Mouse (Mus musculus) left cerebral cortex, adult 8-10 months (tissue): ENCODE data around the gene Nlrp1b. TPM values are rescaled to one million over a fixed set of nuclear protein-coding genes. Genes with fewer than 3 reads are reported as not detected.

Source experiments
- DNase-seq, 2 experiments: peaks; one replicate each; pipeline ENCODE4 v3.0.0; 2022; ENCODE audit warnings: low spot score in 2 of 2
- total RNA-seq, 4 experiments: library from RNA; stranded (reverse); gene quantifications; 2 replicates each; pipeline ENCODE4 v1.2.4; 2022

Gene Nlrp1b
- total RNA-seq = under 1 TPM; 0.21 to 0.64 (median 0.52) TPM

DNA sequence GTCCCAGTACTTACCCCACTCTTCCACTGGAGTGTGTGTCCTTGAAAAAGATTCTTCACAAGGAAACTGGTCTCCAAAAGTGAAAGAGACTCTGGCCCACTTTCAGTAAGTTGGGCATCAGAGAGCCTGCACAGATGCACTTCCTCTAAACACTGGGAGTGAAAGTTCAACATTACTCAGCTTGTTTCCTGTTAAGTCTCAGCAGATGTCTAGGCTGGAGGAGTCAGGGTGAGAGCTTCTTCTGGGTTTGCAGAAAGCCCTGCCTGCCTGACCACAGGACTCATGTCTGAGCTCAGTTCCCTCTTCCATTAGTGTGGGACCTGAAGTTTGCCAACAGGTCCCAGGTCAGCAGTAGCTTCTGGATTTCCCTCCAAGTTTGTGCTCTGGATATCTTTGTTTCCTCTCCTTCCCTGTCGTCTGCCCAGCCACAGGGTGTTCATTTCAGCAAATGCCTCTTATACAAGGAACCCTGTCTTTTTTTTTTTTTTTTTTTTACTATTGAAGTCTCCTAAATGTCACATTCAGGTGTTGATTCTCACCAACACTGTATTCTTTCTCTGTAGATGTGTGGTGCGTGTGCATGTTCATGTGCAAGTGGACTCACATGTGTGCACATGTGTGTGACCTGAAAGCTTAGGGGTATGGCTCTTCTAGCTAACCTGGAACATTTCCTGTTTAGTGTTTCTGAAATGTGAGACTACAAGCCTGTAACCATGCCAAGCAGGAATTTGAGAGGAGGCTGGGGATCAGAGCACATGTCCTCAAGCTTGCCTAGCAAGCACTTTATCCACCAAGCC, at the start of gene Nlrp1b:
Gene Nlrp1b, minus strand, starts transcription at position 50 of the 797 bp plus-strand sequence.
- no peak for DNase-seq

DNA sequence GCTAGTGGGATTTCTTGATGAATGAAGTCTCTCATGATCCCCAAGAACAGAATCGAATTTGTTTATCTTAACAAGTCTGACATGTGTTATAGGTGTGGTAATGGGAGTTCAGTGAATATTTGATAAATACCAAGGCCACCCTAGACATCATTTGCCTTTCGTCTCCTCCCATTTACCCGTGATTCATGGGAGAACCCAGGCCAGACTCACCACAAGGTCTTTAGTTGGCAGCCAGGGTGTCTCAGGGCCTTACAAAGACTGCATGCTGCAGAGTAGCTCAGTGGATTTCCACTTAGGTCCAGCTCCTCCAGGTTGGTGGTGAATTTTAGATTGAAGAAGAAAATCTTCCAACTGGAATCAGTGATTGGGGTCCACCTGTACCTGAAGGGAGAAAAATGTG, 30.5 kb upstream of the Nlrp1b start:
- no peak for DNase-seq

DNA sequence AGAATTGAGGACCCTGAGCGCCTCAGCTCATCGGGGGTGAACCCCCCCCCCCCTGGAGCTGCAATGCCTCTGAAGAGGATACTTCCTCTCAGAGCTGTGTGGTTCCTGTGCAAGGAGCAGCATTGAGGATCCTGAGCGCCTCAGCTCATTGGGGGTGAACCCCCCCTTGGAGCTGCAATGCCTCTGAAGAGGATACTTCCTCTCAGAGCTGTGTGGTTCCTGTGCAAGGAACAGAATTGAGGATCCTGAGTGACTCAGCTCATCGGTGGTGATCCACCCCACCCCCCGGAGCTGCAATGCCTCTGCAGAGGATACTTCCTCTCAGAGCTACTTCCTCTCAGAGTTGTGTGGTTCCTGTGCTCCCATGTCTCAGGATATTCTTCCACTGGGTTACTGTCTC, 20.8 kb upstream of the Nlrp1b start:
- DNase-seq = no peak

DNA sequence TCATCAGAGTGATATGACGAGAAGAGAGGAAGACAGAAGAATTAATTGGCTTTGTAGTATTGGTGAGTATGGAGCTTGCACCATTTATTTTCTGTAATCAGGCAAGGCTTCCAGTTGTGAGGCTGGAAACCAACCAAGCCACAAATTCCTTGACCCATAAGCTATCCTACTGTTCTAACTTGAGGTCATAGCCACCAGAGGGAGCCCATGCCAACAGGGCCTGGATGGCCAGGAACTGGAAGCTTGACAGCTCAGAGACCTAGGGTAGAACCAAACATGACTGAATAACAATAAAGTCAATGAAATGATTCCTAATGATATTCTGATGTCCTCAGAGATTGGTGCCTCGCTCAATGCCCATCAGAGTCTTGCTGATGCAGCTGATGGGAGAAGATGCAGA, 5.9 kb downstream of the Nlrp1b start:
- no peak for DNase-seq

DNA sequence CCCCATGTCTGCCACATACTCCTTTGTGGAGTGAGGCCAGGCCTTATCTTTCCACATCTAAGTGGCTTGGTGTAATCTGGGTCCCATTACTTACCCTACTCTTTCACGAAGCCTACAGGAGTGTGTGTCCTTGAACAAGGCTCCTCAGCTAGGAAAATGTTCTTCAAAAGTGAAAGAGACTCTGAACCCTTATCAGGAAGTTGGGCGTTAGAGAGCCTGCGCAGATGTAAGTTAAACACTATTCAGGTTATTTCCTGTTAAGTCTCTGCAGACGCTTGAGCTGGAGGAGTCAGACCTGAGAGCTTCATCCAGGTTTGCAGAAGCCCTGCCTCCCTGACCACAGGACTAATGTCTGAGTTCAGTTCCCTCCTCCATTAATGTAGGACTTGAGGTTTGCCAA, 27.8 kb downstream of the Nlrp1b start:
- DNase-seq = no peak

DNA sequence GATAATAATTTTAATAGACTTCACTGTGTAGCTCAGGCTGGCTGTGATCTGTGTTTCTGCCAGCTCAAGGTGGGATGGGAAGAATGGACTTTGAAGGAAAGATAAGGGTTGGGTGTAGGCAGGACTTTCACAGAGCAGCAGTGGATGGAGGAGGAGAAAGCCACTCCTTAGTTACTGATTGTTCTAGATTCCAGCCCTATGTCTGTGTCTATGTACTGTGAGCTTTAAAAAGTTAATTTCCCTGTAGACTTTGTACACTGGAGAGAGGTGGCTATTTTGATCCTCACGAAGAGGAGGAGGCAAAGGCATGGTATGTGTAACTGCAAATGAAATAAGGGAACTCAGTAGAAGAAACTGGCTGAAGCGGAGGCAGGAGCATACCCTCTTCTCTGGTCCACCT, 31.2 kb downstream of the Nlrp1b start:
- no peak for DNase-seq

DNA sequence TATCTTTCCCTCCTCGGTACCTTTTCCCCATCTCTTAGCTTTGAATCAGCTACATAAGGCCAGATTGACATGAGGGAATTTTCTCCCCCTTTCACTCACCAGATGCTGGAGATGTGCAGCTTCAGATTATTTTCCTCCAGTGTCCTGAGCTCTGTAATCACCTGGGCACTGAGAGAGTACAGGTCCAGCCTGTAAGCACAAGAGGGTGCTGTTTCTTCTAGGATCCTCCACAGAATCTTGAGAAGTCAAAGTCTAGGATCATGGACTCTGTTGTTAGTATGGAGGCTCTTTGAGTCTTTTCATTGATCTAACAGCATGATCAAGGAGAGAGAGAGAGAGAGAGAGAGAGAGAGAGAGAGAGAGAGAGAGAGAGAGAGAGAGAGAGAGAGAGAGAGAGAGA, 60.9 kb downstream of the Nlrp1b start:
- no peak for DNase-seq

DNA sequence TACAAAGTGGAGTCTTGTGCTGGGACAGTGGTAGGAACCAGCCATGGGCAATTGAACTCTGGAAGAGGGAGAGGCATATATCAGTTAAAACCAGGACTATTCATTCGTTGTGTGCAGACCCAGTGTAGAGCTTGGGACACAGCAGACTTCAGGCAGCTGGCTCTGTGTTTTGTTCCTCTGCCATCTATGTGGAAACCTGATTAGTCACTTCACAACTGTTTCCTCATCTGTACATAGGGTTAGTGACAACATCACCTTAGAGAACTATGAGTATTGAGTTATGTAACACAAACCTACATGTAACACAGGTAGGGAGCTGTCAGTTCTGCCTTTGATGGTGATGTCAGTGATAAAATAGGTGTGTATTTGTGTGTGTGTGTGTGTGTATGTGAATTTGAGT, 66.4 kb downstream of the Nlrp1b start:
- DNase-seq = no peak

DNA sequence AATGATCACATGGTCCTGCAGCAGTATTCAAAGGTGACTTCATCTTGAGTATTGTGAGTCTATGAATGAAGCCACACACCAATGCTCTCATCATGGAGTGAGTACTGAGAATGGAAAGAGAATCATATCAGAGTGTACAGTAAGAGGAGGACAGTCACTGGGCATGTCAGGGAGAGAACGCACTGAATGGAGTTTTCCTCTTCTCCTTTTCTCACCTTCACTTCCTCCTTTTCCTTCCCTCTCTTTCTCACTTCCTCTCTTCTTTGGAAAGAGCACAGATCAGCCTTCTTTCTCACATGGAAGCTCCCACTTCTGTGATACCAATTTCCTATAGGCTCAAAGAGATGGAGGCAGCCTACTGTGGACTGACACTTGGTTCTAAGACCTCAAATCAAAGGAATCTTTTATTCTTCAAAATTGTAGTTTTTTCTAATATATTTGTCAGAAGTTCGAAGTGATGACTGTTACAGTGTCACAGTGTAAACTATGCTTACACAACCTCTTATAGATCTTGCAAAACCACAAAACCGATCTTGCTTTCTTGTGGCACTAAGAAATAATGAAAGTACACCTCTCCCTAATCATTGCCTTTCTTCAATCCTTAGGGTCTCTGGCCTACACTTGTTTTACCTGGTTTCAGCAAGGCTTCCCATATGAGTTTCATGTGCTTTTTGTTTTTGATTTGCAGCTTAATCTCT, 70.9 kb downstream of the Nlrp1b start:
- DNase-seq = no peak

DNA sequence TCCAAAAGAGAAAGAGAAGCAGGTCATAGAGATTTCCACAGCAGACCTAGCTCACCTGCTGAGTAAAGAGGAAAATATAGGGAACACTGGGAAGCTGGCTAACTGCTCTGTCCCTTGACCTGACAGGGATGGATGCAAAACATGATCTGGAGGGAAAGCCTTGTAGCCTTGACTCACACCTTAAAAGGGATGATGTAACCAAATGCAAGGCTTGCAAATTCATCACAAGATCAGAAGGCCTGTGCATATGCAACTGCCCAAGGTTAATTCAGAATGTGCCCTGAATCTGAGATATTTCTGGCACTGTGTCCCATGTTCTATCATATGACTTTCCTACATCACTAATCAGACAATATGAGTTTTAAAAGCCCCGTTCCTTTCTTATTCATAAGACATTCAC, 75.3 kb downstream of the Nlrp1b start:
- DNase-seq = no peak

DNA sequence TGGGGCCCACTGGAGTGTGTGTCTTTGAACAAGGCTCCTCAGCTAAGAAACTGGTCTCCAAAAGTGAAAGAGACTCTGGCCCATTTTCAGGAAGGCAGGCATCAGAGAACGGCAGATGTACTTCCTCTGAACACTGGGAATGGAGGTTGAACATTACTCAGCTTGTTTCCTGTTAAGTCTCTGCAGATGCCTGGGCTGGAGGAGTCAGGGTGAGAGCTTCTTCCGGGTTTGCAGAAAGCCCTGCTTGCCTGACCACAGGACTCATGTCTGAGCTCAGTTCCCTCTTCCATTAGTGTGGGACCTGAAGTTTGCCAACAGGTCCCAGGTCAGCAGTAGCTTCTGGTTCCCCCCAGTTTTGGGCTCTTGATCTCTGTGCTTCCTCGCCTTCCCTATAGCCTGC, 85.9 kb downstream of the Nlrp1b start, which contains the start of gene Nlrp1a:
Gene Nlrp1a, minus strand, starts transcription at position 44 of the 400 bp plus-strand sequence.
- DNase-seq = no peak

DNA sequence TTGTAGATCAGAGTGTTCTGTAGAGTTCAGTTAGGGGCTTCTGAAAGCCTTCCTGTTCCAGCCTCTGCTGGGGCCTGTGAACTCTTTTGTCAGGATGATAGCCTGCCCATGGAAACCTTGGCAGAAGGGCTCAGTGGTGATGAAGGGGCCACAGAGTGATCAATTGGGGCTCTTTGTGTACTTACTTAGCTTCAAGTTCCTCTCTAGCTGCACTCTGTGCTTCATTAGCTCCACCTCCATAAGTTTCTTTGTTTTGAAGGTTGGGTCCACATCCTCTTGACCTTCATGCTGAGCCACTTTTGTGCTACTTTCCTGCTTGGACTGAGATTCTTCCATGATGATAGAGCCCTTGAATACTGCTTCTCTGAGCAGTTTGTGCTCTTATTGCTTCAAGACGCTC, 88.5 kb downstream of the Nlrp1b start:
- no peak for DNase-seq

DNA sequence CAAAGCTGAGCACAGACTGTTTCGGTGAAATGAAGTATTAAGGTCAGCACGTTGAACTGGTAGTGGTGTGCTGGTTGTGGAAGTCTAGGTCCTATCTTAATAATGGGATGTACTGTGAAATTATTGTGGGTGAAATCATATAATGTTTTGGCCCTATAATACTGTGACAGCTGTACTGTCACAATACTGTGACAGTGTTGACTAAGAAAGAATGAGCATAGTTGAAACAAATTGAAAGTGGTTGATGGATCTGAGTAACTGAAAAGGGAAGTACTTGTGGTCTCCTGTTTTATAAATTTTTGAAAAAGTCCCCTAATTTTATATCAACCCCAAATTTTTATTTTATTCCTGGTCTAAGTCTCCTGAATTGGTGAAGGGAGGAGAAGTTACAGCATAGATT, 123.4 kb downstream of the Nlrp1b start:
- no peak for DNase-seq

DNA sequence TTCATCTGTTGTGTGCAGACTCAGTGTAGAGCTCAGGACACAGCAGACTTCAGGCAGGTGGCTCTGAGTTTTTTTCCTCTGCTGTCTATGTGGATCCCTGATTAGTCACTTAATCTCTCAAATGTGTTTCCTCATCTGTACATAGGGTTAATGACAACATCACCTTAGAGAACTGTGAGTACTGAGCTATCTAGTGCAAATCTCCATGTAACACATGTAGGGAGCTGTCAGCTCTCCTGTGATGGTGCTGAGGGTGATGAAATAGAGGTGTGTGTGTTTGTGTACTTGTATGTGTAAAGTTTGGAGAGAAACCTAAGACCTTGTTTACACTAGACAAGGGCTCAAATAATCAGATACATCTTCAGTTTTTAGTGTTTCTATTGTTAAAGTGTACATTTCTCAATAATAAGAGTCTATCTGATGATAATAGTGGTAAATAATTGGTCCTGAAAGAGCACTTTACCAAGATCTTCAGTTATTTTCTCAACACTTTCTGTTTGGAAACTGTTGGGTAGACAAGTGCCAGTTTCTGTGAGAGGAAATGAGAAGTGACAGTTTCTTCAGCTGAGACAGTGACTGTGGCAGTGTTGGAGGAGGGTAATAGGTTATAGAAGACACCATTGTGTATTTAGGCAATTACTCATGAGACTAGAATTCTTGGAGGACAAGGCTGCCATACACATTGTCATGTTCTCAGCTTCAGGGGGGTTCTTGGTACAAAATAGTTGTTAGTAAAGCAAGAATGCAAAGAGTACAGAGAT, 124.1 kb downstream of the Nlrp1b start:
- no peak for DNase-seq

DNA sequence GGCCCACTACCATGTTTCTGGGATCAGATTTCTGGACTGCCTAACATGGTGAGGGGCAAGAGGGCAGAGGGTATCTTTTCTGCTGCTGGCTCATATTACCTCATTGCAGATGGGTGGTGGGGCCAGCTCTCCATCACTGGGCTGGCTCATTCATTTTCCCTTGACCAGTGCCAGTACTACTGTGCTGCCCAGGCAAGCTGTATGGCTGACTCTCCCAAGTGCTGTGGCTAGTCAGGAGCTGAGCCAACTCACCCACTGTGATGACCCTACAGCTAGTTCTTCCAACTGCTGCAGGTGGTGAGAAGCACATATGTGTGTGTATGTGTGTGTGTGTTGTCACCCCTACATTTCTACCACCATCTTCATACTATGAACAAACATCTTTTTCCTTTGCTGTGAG, 126.6 kb downstream of the Nlrp1b start:
- DNase-seq = no peak

Other genes with a start within 250 kb of the Nlrp1b start
- 100 to 1,000 TPM; 104 to 113 (median 108) TPM for gene C1qbp, start 247.7 kb downstream of the Nlrp1b start, total RNA-seq
- gene Dhx33, start 226.3 kb downstream of the Nlrp1b start, total RNA-seq = 10 to 100 TPM; 25.7 to 28.6 (median 26.2) TPM
- gene Mis12, start 211.1 kb downstream of the Nlrp1b start, total RNA-seq = 10 to 100 TPM; 16.8 to 21.3 (median 18.4) TPM
- gene Derl2, start 210.9 kb downstream of the Nlrp1b start, total RNA-seq = 10 to 100 TPM; 22.0 to 24.3 (median 23.4) TPM
- 100 to 1,000 TPM; 273 to 287 (median 277) TPM for gene 6330403K07Rik, start 197.2 kb downstream of the Nlrp1b start, total RNA-seq
- 1 to 10 TPM in 1 of 4 experiments, under 1 TPM in 3; 0.71 to 1.2 (median 0.78) TPM for gene Nlrp1a, start 86.0 kb downstream of the Nlrp1b start, total RNA-seq